Mouse (Mus musculus): ENCODE results near the gene Bahcc1. TPM values are rescaled to one million over a fixed set of nuclear protein-coding genes. Genes with fewer than 3 reads are reported as not detected.

The Bahcc1 gene
- polyA plus RNA-seq (2015; fragmentation: Illumina TruSeq; extraction: RNeasy Lipid Tissue Mini Kit (QIAGEN cat#74804); ENCODE audit: insufficient read depth, low read depth, low replicate concordance): 4.6 TPM

GRCm38 (mm10) chr11:120232230-120233097 is at the start of gene Bahcc1:
Gene Bahcc1, plus strand, starts transcription at chr11:120232947.

Other genes starting within 250 kb of the Bahcc1 start
- gene Aatk, start 185.8 kb upstream of the Bahcc1 start, polyA plus RNA-seq (2015; fragmentation: Illumina TruSeq; extraction: RNeasy Lipid Tissue Mini Kit (QIAGEN cat#74804); ENCODE audit: insufficient read depth, low read depth, low replicate concordance): 3.7 TPM
- gene Cep131, start 146.1 kb upstream of the Bahcc1 start, polyA plus RNA-seq (2015; fragmentation: Illumina TruSeq; extraction: RNeasy Lipid Tissue Mini Kit (QIAGEN cat#74804); ENCODE audit: insufficient read depth, low read depth, low replicate concordance): 9.6 TPM
- 11.9 TPM for gene Tepsin, start 134.2 kb upstream of the Bahcc1 start, polyA plus RNA-seq (2015; fragmentation: Illumina TruSeq; extraction: RNeasy Lipid Tissue Mini Kit (QIAGEN cat#74804); ENCODE audit: insufficient read depth, low read depth, low replicate concordance)
- 16.9 TPM for gene Ndufaf8, start 134.0 kb upstream of the Bahcc1 start, polyA plus RNA-seq (2015; fragmentation: Illumina TruSeq; extraction: RNeasy Lipid Tissue Mini Kit (QIAGEN cat#74804); ENCODE audit: insufficient read depth, low read depth, low replicate concordance)
- gene Slc38a10, start 81.6 kb upstream of the Bahcc1 start, polyA plus RNA-seq (2015; fragmentation: Illumina TruSeq; extraction: RNeasy Lipid Tissue Mini Kit (QIAGEN cat#74804); ENCODE audit: insufficient read depth, low read depth, low replicate concordance): 29.3 TPM
- 280 TPM for gene Actg1, start 115.6 kb downstream of the Bahcc1 start, polyA plus RNA-seq (2015; fragmentation: Illumina TruSeq; extraction: RNeasy Lipid Tissue Mini Kit (QIAGEN cat#74804); ENCODE audit: insufficient read depth, low read depth, low replicate concordance)
- not detected for gene Fscn2, start 128.6 kb downstream of the Bahcc1 start, polyA plus RNA-seq (2015; fragmentation: Illumina TruSeq; extraction: RNeasy Lipid Tissue Mini Kit (QIAGEN cat#74804); ENCODE audit: insufficient read depth, low read depth, low replicate concordance)
- gene Faap100, start 145.8 kb downstream of the Bahcc1 start, polyA plus RNA-seq (2015; fragmentation: Illumina TruSeq; extraction: RNeasy Lipid Tissue Mini Kit (QIAGEN cat#74804); ENCODE audit: insufficient read depth, low read depth, low replicate concordance): 5.7 TPM
- gene Nploc4, start 204.8 kb downstream of the Bahcc1 start, polyA plus RNA-seq (2015; fragmentation: Illumina TruSeq; extraction: RNeasy Lipid Tissue Mini Kit (QIAGEN cat#74804); ENCODE audit: insufficient read depth, low read depth, low replicate concordance): 10.3 TPM
- not detected for gene Tspan10, start 209.7 kb downstream of the Bahcc1 start, polyA plus RNA-seq (2015; fragmentation: Illumina TruSeq; extraction: RNeasy Lipid Tissue Mini Kit (QIAGEN cat#74804); ENCODE audit: insufficient read depth, low read depth, low replicate concordance)
- 1.3 TPM for gene Pde6g, start 220.6 kb downstream of the Bahcc1 start, polyA plus RNA-seq (2015; fragmentation: Illumina TruSeq; extraction: RNeasy Lipid Tissue Mini Kit (QIAGEN cat#74804); ENCODE audit: insufficient read depth, low read depth, low replicate concordance)
- gene Oxld1, start 225.1 kb downstream of the Bahcc1 start, polyA plus RNA-seq (2015; fragmentation: Illumina TruSeq; extraction: RNeasy Lipid Tissue Mini Kit (QIAGEN cat#74804); ENCODE audit: insufficient read depth, low read depth, low replicate concordance): 2.7 TPM
- gene Ccdc137, start 225.2 kb downstream of the Bahcc1 start, polyA plus RNA-seq (2015; fragmentation: Illumina TruSeq; extraction: RNeasy Lipid Tissue Mini Kit (QIAGEN cat#74804); ENCODE audit: insufficient read depth, low read depth, low replicate concordance): 10.5 TPM
- gene Arl16, start 234.7 kb downstream of the Bahcc1 start, polyA plus RNA-seq (2015; fragmentation: Illumina TruSeq; extraction: RNeasy Lipid Tissue Mini Kit (QIAGEN cat#74804); ENCODE audit: insufficient read depth, low read depth, low replicate concordance): 5.2 TPM